Mouse (Mus musculus) liver (tissue): ENCODE measurements around the gene Ifngr2.

Source experiments
- DNase-seq: peaks from one replicate; pipeline ENCODE4 v3.0.0-alpha.2; 2020; ENCODE audit warnings: mixed read lengths

Ifngr2 gene

GRCm38 (mm10) chr16:91537065-91537464 lies 9.8 kb upstream of the Ifngr2 start:
- peak; percentile 63 for DNase-seq

GRCm38 (mm10) chr16:91538051-91538450 lies 8.8 kb upstream of the Ifngr2 start:
- DNase-seq, result no peak

GRCm38 (mm10) chr16:91538513-91538912 lies 8.4 kb upstream of the Ifngr2 start:
- DNase-seq, result no peak

GRCm38 (mm10) chr16:91541573-91542081 lies 5.2 kb upstream of the Ifngr2 start:
- DNase-seq, result peak; percentile 59

- DNase-seq, result peak; percentile 50
Measured at GRCm38 (mm10) chr16:91543619-91544018, 3.3 kb upstream of the Ifngr2 start.

GRCm38 (mm10) chr16:91545597-91546281 lies 1.1 kb upstream of the Ifngr2 start:
- DNase-seq, result peak; percentile 84

- DNase-seq, result peak; percentile 52
Measured at GRCm38 (mm10) chr16:91546391-91546835, 459 bp upstream of the Ifngr2 start.

- no peak for DNase-seq
Measured at GRCm38 (mm10) chr16:91547974-91548373, 1.1 kb downstream of the Ifngr2 start.

DNA sequence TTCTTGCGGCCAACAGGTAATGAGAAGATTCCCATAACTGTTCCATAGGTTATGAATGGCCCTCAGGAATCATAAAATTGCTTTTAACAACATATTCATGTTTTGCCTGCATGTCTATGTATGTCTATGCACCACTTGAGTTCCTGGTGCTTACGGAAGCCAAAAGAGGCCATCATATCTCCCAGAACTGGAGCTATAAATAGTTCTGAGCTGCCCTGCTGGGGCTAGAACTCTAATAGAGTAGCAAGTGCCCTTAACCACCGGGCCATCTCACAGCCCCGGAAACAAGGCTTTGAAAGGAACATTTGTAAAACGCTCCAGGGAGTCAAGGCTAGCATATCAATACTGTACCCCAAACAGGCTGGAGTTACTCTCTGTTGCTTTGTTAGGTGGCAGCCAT lies 1.7 kb downstream of the Ifngr2 start:
- DNase-seq, result no peak

- DNase-seq, result no peak
Measured at GRCm38 (mm10) chr16:91548996-91549395, 2.1 kb downstream of the Ifngr2 start.

- no peak for DNase-seq
Measured at GRCm38 (mm10) chr16:91549616-91550015, 2.7 kb downstream of the Ifngr2 start.

DNA sequence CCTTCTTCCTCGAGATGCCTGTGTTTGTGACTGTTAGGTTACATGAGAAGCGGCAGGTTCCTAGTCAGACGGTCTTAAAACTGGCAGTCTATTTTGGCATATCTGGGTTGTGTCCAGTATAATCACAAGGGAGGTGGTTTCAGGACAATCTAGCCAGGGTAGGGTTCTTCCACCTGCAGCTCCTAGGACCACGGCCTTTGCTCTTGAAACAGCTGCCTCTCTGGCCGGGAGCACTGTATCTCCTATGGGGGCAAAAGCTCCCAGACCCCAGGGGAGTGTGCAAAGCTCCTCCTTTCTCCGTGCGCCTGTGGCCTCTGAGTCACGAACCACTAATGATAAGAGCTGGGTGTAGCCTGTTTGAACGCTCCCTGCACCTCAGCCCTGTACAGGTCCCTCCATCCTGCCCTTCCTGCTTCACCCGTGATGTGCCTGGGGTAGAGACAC lies 4.2 kb downstream of the Ifngr2 start:
- DNase-seq, result peak; percentile 77

GRCm38 (mm10) chr16:91552072-91552471 lies 5.2 kb downstream of the Ifngr2 start:
- no peak for DNase-seq

DNA sequence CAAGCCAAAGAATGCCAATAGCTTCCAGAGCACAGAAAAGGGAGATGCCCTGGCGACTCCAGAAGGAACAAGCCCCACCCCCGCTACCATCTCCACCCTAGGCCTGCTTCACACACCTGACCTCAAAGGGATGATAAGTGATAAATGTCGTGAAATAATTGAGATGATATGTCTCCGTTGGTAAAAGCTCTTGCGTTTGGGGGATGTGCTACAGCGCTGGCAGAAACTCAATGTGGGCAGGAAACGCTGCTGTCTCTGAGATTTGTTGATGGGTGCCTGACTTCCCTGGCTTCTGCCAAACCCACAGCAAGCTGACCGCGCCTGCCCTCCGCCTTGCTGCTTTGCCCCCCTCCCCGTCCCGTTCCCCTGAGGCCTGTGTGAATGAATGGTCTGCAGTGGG lies 6.8 kb downstream of the Ifngr2 start:
- DNase-seq, result no peak

GRCm38 (mm10) chr16:91555017-91555605 lies 8.2 kb downstream of the Ifngr2 start:
- DNase-seq, result no peak

DNA sequence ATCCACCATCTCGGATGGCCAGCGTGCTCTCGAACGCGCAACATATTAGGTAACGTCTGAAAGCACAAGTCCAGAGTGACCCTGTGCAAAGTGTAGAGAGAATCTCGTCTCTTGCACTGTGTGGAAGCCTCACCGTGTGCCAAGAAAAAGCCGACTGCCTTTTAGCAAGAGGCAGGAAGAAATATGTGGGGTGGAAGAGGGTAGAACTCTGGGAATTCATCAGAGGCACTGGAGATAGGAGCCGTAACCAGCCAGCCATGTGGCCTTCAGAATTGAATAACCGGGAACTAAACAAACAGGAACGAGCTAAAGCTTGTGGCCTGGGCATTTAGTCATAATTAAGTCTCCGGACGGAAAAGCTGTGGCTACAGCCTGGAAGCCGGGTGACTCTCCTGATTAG lies 9.8 kb downstream of the Ifngr2 start:
- DNase-seq, result no peak

DNA sequence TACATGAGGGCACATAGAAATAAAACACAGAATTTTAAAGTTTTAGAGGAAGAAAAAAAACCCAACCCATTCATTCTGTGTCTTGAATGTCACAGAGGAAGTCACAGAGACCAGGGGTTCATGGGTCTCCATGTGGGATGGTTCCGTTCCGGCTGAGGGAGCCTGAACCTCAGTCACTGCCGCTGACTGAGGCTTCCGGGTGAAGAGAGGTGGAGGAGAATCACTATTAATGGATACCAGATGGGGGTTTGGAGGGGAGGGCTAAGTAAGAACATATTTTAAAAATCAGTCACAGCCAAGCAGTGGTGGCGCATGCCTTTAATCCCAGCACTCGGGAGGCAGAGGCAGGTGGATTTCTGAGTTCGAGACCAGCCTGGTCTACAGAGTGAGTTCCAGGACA lies 10.3 kb downstream of the Ifngr2 start:
- DNase-seq, result no peak

GRCm38 (mm10) chr16:91557693-91558092 lies 10.8 kb downstream of the Ifngr2 start:
- no peak for DNase-seq

DNA sequence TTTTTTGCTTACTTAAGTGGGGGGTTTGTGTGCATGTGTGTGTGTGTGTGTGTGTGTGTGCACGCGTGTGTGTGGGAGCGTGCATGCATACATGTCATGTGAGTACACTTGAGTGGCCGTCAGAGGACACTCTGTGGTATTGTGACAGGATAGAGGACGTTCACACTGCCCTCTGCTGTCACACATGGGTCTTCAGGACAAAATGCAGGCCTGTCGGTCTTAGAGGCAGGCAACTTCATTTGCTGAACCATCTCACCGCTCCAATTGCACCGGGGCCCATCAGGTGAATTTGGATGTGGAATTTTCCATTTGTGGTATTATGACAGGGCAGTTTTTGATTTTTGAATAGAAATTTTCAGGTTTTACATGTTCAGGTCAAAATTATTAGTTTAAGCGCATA lies 14.2 kb downstream of the Ifngr2 start:
- peak; percentile 54 for DNase-seq

GRCm38 (mm10) chr16:91561541-91562457 lies 14.9 kb downstream of the Ifngr2 start:
- DNase-seq, result no peak

DNA sequence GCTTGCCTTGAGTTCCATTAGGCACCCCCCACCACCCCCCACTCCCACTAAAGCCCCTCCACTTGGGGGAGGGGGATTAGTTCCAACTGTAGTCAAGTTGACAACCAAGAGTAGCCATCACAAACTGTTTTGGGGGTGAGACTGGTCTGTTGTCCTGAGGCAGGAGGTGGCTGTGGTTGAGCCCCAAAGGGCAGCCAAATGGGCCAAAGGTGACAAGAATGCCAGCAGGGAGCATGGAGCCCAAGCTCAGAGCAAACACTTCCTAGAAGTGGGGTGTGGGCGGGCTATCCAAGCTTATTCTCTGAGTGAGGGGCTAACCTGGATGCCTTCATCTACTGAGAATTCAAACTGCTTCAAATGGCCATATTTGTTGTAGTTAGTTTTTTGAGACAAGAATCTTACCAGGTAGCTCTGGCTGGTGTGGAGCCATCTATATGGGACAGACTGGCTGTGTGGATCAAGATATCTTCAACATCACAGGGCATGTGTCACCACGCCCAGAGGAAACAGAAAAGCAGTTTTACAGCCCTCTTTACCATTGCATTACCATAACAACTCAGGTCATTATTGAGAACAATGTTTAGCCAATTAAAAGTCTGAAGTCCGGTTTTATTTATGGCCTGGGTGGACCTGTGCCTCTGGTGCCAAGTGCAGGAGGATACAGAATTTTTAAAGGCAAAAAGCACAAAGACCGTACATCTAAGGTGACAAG lies 17.9 kb downstream of the Ifngr2 start:
- DNase-seq, result peak; percentile 44

DNA sequence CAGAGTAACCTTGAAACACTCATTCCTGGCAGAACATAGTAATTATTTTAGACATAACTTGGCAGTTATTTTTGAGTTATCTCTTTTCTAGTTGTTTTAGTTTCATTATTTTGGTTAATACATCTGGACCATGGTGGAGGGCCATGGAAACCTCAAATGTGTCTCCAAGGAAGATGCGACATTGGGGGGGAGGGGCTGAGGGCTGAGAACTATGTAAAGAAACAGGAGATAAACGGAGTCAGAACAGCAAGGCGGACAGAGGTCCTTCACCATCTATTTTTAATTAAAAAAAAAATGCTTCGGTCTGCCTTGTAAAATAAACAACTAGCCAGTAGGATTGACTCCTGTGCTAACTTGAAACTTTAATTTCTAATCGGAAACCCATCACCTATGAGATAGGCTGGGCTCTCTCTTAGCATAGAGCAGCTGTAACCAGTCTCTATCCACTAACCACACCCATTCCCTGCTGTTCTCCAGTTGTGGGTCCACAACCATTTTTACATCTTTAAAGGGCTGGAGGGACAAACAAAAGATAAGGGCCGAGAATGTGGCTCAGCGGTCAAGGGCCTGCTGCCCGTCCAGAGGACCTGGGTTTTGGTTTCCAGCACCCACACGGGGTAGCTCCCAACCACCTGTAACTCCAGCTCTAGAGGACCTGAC lies 18.6 kb downstream of the Ifngr2 start:
- no peak for DNase-seq
